Mouse (Mus musculus) ovary, postnatal 36 days (tissue): ENCODE measurements around the gene Prcp.

Experiments used
- DNase-seq: peaks from one replicate; pipeline ENCODE4 v3.0.0; 2022; ENCODE audit warnings: low spot score, mixed read lengths

The Prcp gene

DNA sequence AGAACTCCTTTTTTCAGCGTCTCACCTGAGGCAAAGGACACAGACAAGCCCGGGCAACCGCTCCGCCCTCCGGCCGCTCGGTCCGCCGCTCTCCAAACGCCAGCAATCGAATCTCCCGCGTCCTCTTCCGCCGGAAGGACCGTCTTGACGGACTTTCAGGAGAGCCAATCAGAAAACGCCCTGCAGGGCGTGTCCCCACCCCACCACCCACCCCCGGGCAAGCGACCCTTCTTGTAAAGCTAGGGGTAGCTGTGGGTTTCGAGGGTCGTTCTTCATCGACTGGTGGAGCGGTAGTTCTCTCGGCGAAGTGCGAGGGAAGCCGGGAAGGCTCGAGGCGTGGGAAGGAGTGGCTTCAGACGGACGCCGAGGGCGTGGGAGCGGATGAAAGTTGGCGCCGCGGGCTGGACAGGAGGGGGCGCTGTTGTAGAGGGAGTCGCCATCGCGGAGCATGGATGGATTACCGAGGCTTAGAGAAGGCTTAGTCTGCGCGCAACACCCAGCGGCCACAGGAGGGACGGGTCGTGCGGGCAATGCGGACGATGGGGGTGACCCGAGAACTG lies at the start of gene Prcp, which contains the start of gene Ddias:
Gene Prcp (plus strand): TSS at position 355 of the 560 bp plus-strand sequence.
Gene Ddias (minus strand): TSS at position 132 of the 560 bp plus-strand sequence.
- peak; percentile 91 for DNase-seq

DNA sequence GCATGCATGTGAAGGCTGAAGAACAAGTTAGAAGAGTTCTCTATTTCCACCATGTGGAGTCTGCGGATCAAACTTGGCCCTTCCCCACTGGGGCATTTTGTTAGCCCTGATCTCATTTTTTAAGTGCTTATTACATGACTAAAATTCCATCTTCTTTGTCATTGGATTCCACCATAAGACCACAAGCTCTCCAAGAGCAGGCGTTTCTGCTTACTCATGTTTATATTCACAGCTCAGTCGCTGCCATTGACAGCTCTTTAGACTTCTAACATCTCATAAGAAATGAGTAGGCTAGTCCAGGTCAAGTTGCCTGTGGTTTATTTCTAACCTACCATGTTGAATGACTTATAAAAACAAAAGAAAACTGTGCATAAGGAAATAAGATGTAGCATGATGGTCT lies 48.0 kb upstream of the Prcp start:
- DNase-seq = no peak

DNA sequence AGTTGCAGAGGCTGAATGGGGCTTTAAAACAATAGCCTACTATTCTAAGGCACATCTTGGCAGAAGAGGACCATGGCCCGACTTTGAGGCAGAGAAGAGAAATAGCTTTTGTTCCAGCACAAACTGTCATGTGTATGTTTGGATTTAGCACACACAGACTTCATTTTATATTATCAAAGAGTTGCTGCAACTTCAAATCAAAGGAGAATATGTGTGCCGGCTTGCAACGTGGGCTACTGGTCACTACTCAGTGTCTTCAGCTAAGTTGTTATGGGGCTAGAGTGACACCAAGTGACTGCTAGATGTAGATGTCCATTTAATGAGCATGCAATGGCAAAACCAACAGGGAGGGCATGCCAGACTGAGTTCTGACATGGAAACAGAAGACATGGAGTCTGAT lies 46.3 kb upstream of the Prcp start:
- DNase-seq = no peak

DNA sequence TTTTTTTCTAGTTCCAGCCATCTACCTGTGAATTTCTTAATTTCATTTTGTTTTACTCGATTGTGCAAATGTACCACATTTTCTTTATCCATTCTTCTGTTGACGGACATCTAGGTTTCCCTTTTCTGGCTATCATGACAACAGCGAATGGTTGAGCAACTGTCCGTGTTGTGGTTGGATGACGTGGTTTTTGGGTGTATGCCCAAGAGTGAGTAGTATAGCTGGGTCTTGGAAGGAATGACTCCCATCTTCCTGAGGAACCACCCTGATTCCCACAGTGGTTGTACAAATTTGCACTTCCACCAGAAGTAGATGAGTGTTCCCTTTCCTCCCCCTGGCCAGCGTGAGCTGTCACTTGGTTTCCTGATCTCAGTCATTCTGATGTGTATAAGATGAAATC lies 41.9 kb upstream of the Prcp start:
- no peak for DNase-seq

DNA sequence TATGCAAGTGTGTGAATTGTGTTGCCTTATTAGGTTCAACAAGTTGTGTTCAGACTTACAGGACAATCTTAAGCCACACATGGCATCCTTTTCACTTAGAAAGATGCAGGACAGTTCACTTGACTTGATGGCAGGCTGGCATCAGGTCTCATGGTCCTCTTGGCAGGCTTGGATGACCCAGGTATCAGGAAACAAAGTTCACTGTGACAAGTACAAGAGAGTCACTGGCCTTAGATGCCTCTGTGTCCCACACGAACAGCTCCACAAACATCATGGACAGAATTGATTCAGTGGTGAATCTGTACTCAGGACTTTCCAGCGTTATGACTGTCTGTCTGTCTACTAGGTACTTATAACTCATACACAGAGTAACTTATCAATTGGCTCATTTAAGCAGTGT lies 39.9 kb upstream of the Prcp start:
- DNase-seq = no peak

DNA sequence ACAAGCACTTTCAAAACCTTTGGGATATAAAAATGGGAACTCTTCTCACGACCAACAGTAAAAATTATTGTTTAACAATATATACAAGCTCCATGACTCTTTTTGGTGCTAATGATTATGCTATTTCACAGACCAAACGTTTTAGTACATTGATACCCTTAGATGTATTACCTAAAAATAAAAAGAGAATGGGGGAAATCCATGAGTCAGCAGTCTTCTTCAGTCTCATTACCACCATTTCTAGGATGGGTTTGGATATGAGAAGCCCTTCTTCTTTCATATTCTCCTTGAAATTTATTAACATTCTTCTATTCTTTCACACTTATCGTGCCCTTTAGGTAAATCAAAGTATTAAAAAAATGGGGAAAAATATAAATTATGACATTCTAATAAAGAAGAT lies 37.8 kb upstream of the Prcp start:
- no peak for DNase-seq

DNA sequence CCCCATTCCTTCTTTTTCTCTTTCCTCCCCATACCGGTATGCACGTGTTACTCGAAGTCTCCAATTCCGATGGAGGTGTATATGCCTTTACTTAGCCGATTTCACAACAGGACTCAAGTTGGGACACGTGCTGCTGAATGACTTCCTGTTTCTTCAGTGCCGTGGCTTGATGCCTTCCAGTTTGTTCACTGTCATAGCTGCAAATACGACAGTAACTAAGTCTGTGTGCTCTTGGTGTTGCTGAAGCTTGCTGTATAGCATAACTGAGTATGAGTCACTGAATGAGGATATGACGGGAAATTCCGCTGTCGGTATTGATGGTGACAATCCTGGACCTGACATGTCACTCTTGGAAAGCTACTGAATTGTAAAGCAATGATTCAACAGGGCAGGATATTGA lies 37.0 kb upstream of the Prcp start:
- no peak for DNase-seq

DNA sequence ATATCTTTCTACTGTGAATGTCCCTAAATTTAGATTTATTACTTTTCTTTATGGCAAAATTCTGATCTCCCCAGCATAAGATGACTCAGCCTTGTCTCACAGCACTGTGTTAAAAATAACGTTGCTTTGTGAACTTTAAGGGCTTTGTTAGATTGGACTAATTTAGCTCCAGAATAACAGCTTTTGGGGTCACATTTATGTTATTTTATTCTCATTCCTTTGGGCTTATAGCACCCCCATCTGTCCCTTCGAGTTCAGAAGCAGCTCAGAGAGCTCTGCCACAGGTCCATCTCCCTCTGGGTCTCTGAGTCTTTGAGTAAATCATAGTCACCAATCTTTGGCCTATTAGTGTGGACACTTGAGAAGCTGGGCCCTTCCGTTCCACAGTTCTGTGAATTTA lies 36.4 kb upstream of the Prcp start:
- DNase-seq = no peak

DNA sequence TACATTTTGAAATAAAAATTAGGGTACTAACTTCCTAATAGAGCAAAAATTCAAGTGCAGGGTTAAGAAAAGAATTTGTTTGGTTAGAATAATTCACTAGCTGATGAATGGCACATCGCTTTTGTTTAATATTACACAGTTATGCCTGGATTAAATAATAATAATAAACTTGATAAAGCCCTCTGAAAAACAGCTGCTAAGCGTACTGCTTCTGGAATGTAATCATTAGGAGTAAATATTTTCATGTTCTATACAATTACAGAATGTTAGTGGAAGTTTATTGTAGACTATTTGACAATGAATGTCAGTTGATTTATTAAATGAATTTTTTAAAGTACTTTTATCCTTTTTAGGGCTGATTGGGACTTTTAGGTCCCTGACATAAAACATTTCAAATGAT lies 32.0 kb upstream of the Prcp start:
- DNase-seq = no peak

DNA sequence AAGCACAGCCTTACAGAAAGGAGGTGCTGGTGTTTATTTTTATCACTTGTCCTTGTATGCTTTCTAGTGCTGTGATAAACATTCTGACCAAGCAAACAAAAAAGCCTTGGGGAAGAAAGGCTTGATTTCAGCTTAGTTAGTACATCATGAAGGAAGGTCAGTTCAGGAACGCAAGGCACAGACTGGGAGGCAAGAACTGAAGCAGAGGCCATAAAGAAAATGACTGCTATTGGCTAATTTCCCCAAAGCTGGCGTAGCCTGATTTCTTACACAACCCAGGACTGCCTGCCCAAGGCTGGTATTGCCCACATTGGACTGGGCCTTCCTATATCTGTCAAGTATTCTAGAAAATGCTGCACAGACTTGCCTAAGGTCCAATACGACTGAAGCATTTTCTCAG lies 26.0 kb upstream of the Prcp start:
- DNase-seq = peak; percentile 7

DNA sequence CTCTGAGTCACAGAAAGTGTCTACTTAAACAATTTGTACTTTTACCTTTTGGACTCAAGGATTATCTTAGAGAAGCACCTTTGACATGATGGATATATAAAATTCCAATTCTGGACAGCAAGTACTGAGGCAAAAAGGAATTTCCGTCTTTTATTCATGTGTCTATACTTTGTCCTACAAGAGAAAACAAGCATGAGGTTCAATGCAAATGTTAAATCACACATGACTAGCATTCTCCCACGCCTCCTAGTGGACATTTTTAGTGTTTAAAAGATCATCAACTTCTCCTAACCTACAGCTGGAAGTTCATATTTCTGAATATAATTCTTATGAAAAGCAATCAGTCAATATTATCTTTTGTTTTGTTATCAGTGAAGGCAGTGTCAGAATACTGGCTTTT lies 7.7 kb upstream of the Prcp start:
- no peak for DNase-seq

DNA sequence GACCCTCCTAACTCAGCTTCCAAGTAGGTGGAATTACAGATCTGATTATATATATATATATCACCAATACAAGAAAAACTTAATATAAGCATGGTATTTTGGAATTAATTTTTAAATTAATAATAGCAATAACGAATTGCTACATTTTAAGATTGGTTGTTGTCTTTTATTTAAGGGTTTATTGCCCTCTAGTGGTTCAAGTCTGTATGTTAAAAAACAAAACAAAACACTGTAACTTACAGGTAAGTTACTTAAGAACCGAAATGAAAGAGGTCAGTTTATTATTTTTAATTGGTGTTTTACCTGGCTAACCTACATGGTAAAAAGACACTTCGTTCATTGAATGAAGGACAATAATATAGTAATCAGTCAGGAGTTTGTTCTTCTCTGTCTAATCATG lies 4.1 kb upstream of the Prcp start:
- DNase-seq = no peak

DNA sequence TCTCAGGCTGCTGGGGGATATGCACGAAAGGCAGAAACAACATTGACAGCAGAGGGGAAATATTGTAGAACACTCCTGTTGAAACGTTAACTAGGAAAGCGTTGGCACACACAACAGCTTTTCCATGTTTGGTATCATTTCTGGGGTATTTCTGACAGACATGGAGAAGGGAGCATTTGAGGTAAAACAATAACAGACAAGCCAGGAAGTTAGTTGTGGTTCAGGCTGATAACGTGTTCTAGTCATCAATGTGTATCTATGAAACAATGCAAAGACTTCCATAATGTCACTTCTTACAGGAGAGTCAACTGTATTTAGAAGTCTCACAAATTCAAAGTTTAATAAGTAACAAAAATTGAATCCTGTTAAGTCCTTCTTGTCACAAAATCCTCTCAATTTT lies 2.7 kb upstream of the Prcp start:
- DNase-seq = no peak

DNA sequence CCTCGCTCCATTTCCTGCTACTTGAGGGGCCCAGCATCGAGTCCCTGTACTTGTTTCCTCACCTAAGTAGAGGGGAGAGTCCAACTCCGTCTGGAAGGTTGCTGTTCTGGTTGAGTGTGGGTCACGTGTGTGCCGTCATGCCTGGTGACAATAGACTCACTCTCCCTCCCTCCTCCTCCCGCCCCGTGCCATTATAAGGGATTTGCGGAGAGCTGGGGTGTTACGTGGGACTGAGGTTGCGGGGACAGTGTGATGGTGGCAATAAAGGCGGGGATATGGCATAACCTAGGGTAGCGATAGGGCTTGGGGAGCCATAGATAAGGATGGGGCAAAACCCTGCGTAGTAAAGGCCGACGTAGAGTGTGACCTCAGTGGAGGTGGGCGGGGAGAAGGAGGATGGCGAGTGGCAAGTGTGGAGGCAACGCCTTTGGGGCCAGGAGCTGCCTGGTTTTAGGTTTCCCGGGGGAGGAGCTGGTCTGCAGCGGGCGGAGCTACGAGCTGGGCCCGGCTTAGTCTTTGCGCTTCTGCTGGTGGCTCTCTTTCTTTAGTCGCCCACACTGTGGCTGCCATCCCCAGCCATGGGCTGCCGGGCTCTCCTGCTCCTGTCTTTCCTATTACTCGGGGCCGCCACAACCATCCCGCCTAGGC lies 615 bp downstream of the Prcp start:
- DNase-seq = peak; percentile 87

DNA sequence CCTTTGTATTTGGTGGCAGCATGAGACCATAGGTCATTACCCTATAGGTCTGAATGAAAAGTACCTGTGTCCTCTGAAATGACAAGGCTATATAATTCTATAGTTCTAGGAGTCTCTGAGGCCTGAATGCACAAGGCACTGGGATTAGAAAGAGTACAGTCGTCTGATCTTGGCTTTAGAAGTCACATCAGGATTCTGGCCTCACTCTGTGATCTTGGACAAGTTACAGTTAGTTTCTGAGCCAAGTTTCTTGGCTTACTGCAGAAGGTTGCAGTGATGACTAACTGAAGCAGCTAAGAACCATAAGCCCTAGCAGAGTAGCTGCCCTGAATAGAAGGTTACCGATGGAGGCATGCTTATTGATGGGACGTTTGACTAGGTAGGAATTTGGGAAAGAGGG lies 1.8 kb downstream of the Prcp start:
- no peak for DNase-seq

DNA sequence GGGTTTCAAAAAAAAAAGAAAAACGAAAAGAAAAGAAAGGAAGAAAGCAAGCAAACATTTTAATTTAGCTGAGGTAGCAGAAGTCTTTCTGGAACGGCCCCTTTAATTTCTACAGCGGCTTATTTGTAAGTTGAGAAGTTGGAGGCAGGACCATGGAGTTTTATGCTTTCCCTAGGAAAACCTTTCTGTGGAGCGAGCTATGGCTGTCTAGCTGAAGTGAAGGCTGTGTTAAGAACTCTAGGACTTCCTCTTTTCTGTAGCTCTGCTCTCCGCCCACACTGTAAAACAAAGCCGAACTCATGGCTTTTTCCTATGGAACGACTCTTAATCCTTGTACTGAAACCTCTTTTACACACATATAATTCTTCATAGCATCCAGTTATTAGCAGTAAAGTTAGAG lies 2.3 kb downstream of the Prcp start:
- DNase-seq = no peak

DNA sequence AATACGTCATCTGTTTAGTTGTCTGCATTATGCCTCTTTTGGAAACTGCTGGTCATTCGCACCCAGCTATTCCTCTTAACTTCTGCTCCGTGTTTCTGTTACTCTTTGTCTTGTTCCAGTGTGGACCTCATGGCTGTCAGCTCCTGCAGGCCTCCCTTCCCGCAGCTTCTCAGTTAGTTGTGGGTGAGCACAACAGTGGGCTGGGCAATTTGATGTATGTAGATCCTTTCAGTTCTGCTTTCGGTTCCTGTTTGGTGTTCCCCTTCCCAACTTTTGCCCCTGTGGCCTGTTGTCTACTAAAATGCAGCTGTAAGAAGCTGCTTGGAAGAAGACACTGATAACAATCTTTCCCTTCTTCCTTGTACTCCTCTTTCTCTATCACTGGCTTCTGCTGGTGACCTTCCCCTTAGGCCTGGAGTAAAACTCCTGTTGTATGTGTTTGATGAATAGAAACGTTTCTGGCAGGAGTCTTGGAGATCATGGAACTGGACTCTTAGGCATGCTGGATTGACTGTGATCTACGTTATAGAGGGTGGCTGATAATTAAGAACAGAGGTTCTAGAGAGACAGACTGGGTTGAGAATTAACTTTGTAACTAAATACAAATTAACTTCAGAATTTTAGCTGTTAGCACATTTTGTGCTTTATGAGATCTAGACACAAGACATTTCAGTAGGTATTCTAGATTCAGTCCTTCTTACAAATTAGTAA lies 4.5 kb downstream of the Prcp start:
- DNase-seq = no peak

DNA sequence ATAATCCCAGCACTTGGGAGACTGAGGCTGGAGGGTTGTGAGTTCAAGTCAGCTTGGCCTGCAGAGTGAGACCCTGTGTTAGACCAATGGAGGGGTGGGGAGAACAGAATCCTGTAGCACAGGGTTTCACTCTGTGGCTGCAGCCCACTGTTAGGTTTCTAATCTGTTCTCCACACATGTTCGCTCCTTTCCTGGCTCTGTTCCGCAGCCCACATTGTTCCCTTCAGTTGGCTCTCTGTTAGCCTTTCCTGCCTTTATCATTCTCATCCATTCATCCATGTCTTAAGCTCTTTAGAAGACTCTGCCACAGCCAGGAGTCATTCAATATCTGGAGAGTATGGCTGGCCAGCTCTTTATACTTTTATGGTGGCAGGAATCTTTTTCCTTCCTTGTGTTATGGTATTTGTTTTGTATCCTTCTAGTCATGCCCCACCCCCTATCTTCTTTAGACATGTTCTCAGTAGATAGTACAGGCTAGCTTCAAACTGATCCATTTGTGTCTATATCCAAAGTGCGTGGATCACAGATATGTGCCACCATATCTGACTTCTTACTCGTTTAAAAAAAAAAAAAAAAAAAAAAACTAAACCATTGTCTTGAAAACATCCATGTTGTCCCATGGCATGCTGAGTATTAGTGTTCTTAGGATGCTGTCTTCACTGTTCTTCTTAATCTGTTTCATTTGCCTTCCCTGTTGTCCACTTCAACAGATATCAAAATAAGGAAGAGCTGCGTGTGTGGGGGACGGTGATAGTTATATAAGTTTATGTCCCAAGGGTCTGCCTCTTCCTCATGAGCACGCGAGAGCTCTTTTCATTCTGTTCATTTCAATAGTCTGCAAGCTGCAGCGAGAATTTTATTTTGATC lies 9.8 kb downstream of the Prcp start:
- DNase-seq = no peak

DNA sequence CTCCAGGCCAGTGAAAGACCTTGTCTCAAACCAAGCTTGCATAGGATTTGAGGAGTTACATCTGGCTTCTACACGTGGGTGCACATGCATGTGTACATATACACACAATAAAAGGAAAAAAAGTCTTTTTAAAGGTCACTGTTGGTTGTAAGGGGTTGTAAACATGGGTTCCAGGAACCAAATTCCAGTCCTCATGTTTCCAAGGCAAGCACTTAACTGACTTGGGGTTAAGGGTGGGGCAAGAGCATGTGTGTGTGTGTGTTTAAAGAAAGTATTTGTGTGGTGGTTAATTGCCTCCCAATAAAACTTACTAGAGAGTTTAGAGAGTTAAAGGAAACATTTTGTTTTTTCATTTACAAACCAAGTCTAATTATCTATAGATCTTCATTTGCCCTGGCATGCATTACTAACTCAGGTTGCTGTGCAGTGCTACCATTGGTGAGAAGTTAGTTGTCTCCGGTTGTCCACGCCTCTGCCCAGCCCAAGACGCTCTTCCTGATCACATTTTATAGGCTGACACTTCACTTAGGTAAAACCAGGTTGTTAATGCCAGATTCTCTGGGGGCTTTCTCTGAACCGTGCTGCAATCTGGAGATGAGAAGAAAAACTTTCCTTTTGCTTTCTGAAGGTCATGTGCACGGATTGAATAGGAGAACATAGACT lies 10.9 kb downstream of the Prcp start:
- no peak for DNase-seq

DNA sequence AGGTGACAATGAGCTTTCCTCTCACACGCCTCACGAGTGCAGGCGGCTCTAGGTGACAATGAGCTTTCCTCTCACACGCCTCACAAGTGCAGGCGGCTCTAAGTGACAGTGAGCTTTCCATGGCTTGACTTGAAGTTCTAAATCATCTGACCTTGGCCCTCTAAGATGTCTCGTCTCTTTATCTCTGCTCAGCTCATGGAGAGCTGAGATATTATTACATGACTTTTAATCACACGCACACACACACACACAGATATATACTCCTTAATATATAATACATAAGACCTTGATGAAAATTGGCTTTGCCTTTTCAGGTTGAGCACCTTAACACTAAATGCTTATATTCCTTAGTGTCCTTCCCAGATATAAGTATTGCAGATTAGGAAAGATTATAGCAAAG lies 12.5 kb downstream of the Prcp start:
- DNase-seq = no peak

DNA sequence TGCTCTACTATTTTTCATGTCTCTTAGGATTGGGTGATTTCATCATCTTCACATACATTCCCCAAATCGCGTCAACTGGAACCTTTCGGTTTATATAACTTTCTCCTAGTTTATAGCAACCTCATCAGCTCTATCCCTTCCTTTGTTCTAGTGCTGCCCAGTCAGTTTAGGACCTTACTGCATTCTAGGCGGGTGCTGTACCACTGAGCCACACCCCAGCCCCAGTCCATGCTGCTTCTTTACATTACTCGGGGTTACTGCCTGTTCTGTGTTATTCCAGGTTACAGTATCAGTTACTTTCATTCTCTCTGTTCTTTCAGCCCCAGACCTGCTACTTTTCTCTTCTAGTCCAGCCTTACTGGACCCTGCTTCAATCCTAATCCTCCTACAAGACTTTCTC lies 13.0 kb downstream of the Prcp start:
- DNase-seq = no peak

DNA sequence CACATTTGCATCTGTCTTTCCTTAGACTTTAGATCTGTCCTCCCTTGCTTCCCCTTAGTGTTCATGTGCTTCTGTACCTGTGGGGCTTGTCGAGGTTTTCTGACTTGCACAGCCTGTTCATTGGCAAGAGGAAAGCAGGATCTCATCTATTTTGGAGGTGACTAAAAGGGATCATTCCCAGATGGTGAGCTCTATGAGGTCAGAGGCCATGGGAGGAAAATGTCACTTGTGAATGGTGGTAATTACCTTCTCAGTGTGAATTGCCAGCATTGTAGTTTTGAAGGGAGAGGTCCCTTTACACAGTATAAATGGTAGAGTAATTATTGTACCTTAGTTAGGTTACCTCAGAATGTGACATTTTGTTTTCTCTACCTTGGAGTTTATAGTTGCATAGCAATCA lies 15.9 kb downstream of the Prcp start:
- DNase-seq = no peak
